Mouse (Mus musculus): ENCODE results near the gene Ctnna3. TPM values are rescaled to one million over a fixed set of nuclear protein-coding genes. Genes with fewer than 3 reads are reported as not detected.

The Ctnna3 gene
- polyA plus RNA-seq, 1 experiment from 2014 or later = not detected

DNA sequence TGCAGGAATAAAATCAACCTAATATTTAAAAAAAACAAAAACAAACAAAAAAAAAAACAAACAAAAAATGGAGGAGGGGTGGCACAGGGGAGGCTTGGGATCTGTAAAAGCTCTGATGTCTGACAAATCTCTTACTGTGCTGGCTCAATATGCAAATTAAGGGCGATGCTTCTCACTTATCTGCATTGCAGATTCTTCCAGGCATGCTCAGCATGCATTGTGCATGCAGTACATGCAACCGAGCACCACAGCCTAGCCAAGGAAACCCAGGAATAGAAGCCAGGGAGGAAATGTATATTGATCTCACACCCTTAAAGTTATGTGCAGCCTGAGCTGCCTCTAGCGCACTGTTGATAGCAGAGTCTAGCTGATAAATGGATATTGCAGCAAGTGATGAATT lies 548.6 kb downstream of the Ctnna3 start:
- no peaks in the 10 kb centered on the region for H3K9me3 ChIP-seq (ENCODE audit: low read length)
- DNase-seq (no peak), ATAC-seq (no peak)
- H3K9ac ChIP-seq (replicated peaks) = no peak overlapping the region
- no peak overlapping the region for H3K4me2 ChIP-seq (ENCODE audit: low read depth, low read length)
- no peak for TF ChIP-seq CTCF (IDR thresholded peaks at IDR 0.05; ENCODE audit: low read depth)
- TF ChIP-seq EP300 (IDR thresholded peaks at IDR 0.05; ENCODE audit: low read depth) = no peak
- no peaks in the 10 kb centered on the region for H3K36me3 ChIP-seq (replicated peaks; ENCODE audit: insufficient read depth, low read length)
- H3K4me3 ChIP-seq (ENCODE audit: low read depth, low read length) = no peak overlapping the region
- H3K4me1 ChIP-seq (ENCODE audit: insufficient read depth) = no peaks in the 10 kb centered on the region
- H3K27me3 ChIP-seq (ENCODE audit: insufficient read depth, low read length) = no peaks in the 10 kb centered on the region
- H3K27ac ChIP-seq (ENCODE audit: low read depth) = no peak overlapping the region
- WGBS (ENCODE audit: insufficient replicate concordance) = 49% methylated on average over 3 of the region's 3 CpGs

DNA sequence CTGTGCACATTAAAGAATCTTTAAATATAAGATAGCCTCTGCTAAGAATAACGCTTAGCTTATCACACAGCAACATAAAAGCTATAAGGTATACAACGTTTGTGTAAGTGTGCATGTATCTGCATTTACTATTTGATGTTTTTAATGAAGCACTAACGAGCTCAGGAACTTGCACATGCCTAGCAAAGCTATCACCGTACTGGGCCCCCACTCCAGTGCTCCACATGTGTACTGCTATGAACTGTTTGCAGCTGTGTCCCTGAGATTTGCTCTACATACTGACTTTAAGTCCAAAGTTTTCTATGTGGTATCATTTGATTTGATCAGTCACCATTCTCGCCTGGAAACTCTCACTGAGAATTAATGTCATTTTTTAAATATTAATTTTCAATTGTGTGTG lies 549.1 kb downstream of the Ctnna3 start:
- no peak overlapping the region for H3K27ac ChIP-seq (ENCODE audit: low read depth)
- DNase-seq (no peak), ATAC-seq (no peak)
- no peak for TF ChIP-seq CTCF (IDR thresholded peaks at IDR 0.05; ENCODE audit: low read depth)
- no peak for TF ChIP-seq EP300 (IDR thresholded peaks at IDR 0.05; ENCODE audit: low read depth)
- H3K36me3 ChIP-seq (replicated peaks; ENCODE audit: insufficient read depth, low read length) = no peaks in the 10 kb centered on the region
- no peak overlapping the region for H3K4me3 ChIP-seq (ENCODE audit: low read depth, low read length)
- no peaks in the 10 kb centered on the region for H3K27me3 ChIP-seq (ENCODE audit: insufficient read depth, low read length)
- no peak overlapping the region for H3K9ac ChIP-seq (replicated peaks)
- no peak overlapping the region for H3K4me2 ChIP-seq (ENCODE audit: low read depth, low read length)
- WGBS (ENCODE audit: insufficient replicate concordance) = 71% methylated on average over 5 of the region's 5 CpGs
- no peaks in the 10 kb centered on the region for H3K9me3 ChIP-seq (ENCODE audit: low read length)
- no peaks in the 10 kb centered on the region for H3K4me1 ChIP-seq (ENCODE audit: insufficient read depth)

DNA sequence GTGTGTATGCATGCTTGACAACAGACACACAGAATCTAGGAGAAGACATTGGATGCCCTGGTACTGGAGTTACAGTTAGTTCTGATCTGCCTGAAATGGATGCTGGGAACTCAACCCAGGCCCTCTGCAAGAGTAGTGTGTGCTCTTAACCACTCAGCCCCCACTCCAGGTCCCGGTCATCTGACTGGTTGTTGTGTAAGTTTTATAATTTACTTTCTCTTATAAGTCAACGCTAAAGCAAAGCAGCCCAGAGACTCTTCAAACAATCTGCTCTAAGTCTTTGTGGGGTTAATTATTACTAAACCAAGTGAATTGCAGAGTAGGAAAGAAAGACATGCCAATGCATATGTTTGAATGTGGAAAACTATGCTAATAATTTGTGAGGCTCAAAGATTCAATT lies 549.5 kb downstream of the Ctnna3 start:
- TF ChIP-seq EP300 (IDR thresholded peaks at IDR 0.05; ENCODE audit: low read depth) (no peak), CTCF (IDR thresholded peaks at IDR 0.05; ENCODE audit: low read depth) (no peak)
- H3K4me3 ChIP-seq (ENCODE audit: low read depth, low read length) = no peak overlapping the region
- H3K27ac ChIP-seq (ENCODE audit: low read depth) = no peak overlapping the region
- no peaks in the 10 kb centered on the region for H3K27me3 ChIP-seq (ENCODE audit: insufficient read depth, low read length)
- H3K36me3 ChIP-seq (replicated peaks; ENCODE audit: insufficient read depth, low read length) = no peaks in the 10 kb centered on the region
- WGBS (ENCODE audit: insufficient replicate concordance) = 57% methylated on average over 2 of the region's 2 CpGs
- H3K9me3 ChIP-seq (ENCODE audit: low read length) = no peaks in the 10 kb centered on the region
- no peak overlapping the region for H3K9ac ChIP-seq (replicated peaks)
- no peak overlapping the region for H3K4me2 ChIP-seq (ENCODE audit: low read depth, low read length)
- ATAC-seq (no peak), DNase-seq (no peak)
- H3K4me1 ChIP-seq (ENCODE audit: insufficient read depth) = no peaks in the 10 kb centered on the region

DNA sequence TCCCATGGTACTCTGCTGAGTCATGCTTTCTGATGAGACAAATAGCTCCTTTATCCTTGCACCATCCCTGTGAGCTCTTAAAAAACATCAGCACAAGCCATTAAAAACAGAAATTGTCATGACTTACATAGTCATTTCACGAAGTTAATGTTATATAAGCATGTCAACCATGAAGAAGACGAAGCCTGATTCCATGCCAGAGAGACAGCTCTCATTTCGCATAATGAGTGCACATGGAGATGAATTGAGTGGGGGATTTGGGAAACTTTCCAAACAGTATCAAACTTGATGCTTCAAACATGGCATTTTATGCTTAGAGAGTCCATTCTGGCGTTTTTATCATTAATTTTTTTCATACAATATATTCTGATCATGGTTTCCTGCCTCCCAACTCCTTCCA lies 555.7 kb downstream of the Ctnna3 start:
- Histone ChIP-seq H3K4me3 (ENCODE audit: low read depth, low read length) (no peak overlapping the region), H3K4me2 (ENCODE audit: low read depth, low read length) (no peak overlapping the region), H3K27me3 (ENCODE audit: insufficient read depth, low read length) (no peaks in the 10 kb centered on the region), H3K36me3 (replicated peaks; ENCODE audit: insufficient read depth, low read length) (no peaks in the 10 kb centered on the region), H3K9me3 (ENCODE audit: low read length) (no peaks in the 10 kb centered on the region), H3K27ac (ENCODE audit: low read depth) (no peak overlapping the region), H3K4me1 (ENCODE audit: insufficient read depth) (no peaks in the 10 kb centered on the region), H3K9ac (replicated peaks) (no peak overlapping the region)
- WGBS (ENCODE audit: insufficient replicate concordance) = 57% methylated on average over 4 of the region's 4 CpGs
- DNase-seq (no peak), ATAC-seq (no peak)
- no peak for TF ChIP-seq CTCF (IDR thresholded peaks at IDR 0.05; ENCODE audit: low read depth)
- no peak for TF ChIP-seq EP300 (IDR thresholded peaks at IDR 0.05; ENCODE audit: low read depth)

DNA sequence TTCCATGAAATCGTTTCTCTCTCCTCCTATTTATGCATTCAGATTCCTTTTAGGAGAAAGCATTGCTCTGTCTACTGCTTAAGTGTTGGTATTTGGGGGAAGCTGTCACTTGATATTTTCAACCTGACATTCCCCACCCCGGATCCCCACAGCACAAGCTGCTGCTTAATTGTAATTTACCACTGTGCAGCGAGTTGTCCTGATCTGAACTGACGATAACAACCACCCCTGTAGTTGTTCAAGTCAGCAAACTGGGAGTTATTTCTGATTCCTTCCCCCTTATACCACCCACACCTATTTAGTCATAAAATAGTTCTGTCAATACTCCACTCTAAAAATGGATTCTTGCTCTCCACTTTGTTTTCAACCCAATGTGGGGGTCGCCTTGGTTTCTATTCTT lies 564.4 kb downstream of the Ctnna3 start:
- ATAC-seq (no peak), DNase-seq (no peak)
- WGBS (ENCODE audit: insufficient replicate concordance) = 63% methylated on average over 5 of the region's 5 CpGs
- H3K4me1 ChIP-seq (ENCODE audit: insufficient read depth) = no peaks in the 10 kb centered on the region
- H3K9ac ChIP-seq (replicated peaks) = no peak overlapping the region
- H3K4me3 ChIP-seq (ENCODE audit: low read depth, low read length) = no peak overlapping the region
- H3K9me3 ChIP-seq (ENCODE audit: low read length) = no peaks in the 10 kb centered on the region
- TF ChIP-seq CTCF (IDR thresholded peaks at IDR 0.05; ENCODE audit: low read depth) = no peak
- TF ChIP-seq EP300 (IDR thresholded peaks at IDR 0.05; ENCODE audit: low read depth) = no peak
- no peaks in the 10 kb centered on the region for H3K36me3 ChIP-seq (replicated peaks; ENCODE audit: insufficient read depth, low read length)
- H3K27ac ChIP-seq (ENCODE audit: low read depth) = no peak overlapping the region
- no peaks in the 10 kb centered on the region for H3K27me3 ChIP-seq (ENCODE audit: insufficient read depth, low read length)
- H3K4me2 ChIP-seq (ENCODE audit: low read depth, low read length) = no peak overlapping the region

DNA sequence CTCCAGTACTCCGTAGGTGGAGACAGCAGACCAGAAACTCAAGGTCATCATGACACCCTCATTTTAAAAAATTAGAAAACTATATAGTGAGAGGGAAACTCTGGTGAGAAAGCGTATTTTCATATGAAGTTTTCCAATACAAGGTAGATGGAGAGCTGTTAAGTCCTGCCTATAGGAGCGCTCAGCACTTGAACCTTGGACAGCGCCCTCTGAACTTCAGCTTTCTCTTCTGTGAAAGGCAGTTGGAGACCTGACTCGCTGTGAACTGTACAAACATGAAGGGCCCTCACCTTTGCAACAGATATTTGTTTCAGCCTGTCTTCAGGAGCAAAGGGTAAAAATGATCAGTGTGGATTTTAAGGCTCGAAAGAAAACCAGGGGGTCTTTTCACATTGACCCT lies 571.6 kb downstream of the Ctnna3 start:
- Histone ChIP-seq H3K4me1 (ENCODE audit: insufficient read depth) (no peaks in the 10 kb centered on the region), H3K4me2 (ENCODE audit: low read depth, low read length) (no peak overlapping the region), H3K27me3 (ENCODE audit: insufficient read depth, low read length) (no peaks in the 10 kb centered on the region), H3K36me3 (replicated peaks; ENCODE audit: insufficient read depth, low read length) (no peaks in the 10 kb centered on the region), H3K9me3 (ENCODE audit: low read length) (no peaks in the 10 kb centered on the region), H3K9ac (replicated peaks) (no peak overlapping the region), H3K27ac (ENCODE audit: low read depth) (no peak overlapping the region), H3K4me3 (ENCODE audit: low read depth, low read length) (no peak overlapping the region)
- WGBS (ENCODE audit: insufficient replicate concordance) = 60% methylated on average over 6 of the region's 6 CpGs
- no peak for DNase-seq
- ATAC-seq = no peak
- TF ChIP-seq CTCF (IDR thresholded peaks at IDR 0.05; ENCODE audit: low read depth) (no peak), EP300 (IDR thresholded peaks at IDR 0.05; ENCODE audit: low read depth) (no peak)

DNA sequence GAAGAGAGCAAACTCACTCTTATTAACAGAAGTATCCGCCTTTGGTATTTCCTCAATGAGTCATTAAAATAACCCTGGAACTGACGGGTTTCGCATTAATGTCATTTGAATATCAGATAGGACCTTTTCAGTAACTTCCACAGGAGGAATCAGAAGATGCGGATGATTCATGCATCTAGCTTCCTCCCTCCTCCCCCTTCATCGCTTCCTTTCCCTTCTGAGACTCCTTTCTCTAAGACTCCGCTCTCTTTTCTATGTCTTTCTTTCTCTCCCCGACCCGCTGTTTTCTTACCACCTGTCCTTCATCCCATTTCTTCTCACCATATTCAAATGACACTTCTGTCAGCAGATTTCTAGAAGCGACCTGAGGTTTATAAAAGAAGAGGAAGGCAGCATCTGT lies 572.1 kb downstream of the Ctnna3 start:
- no peak for ATAC-seq
- no peaks in the 10 kb centered on the region for H3K4me1 ChIP-seq (ENCODE audit: insufficient read depth)
- no peak overlapping the region for H3K4me2 ChIP-seq (ENCODE audit: low read depth, low read length)
- TF ChIP-seq CTCF (IDR thresholded peaks at IDR 0.05; ENCODE audit: low read depth) (no peak), EP300 (IDR thresholded peaks at IDR 0.05; ENCODE audit: low read depth) (no peak)
- H3K27ac ChIP-seq (ENCODE audit: low read depth) = no peak overlapping the region
- H3K4me3 ChIP-seq (ENCODE audit: low read depth, low read length) = no peak overlapping the region
- no peaks in the 10 kb centered on the region for H3K9me3 ChIP-seq (ENCODE audit: low read length)
- no peak overlapping the region for H3K9ac ChIP-seq (replicated peaks)
- no peaks in the 10 kb centered on the region for H3K36me3 ChIP-seq (replicated peaks; ENCODE audit: insufficient read depth, low read length)
- WGBS (ENCODE audit: insufficient replicate concordance) = 73% methylated on average over 9 of the region's 9 CpGs
- no peak for DNase-seq
- no peaks in the 10 kb centered on the region for H3K27me3 ChIP-seq (ENCODE audit: insufficient read depth, low read length)

Measured in liver, postnatal 0 days (tissue).